Mouse (Mus musculus) liver, embryonic 13.5 days (tissue): ENCODE measurements around the gene Stard9. TPM values are rescaled to one million over a fixed set of nuclear protein-coding genes. Genes with fewer than 3 reads are reported as not detected.
A peak's percentile ranks its signal among the peaks of the same experiment; 100 is the strongest.
"Not testable (repeated sequence)": the region's sequence is repeated elsewhere in the genome, so short reads cannot be mapped to it uniquely, and the experiment has no call there.

Experiments used
- ATAC-seq: fragments of 200-750 bp; cut with Nextera tagmentation; 2 replicates; pipeline ENCODE4 v1.8.0; 2017; ENCODE audit warnings: low read depth, mild to moderate bottlenecking, moderate number of reproducible peaks, moderate library complexity
- DNase-seq: peaks from one replicate; pipeline ENCODE4 v3.0.0; 2022
- H3K27ac ChIP-seq: fragments of 300-500 bp; sonication (generic); 2 replicates; pipeline ENCODE4 v1.5.1; 2015; ENCODE audit warnings: moderate library complexity, mild to moderate bottlenecking, inconsistent platforms
- H3K27me3 ChIP-seq: fragments of 300-500 bp; sonication (generic); 2 replicates; pipeline ENCODE4 v1.6.1; 2015; ENCODE audit warnings: mild to moderate bottlenecking, inconsistent platforms
- H3K36me3 ChIP-seq: fragments of 300-500 bp; sonication (generic); 2 replicates; pipeline ENCODE4 v1.6.1; 2015; ENCODE audit warnings: mild to moderate bottlenecking, inconsistent platforms
- H3K4me1 ChIP-seq: fragments of 300-500 bp; sonication (generic); replicated peaks from 2 replicates; pipeline ENCODE4 v1.6.1; 2015; ENCODE audit warnings: inconsistent platforms
- H3K4me2 ChIP-seq: fragments of 300-500 bp; sonication (generic); 2 replicates; pipeline ENCODE4 v1.6.1; 2015; ENCODE audit warnings: inconsistent platforms, mild to moderate bottlenecking, moderate library complexity
- H3K4me3 ChIP-seq: fragments of 300-500 bp; sonication (generic); replicated peaks from 2 replicates; pipeline ENCODE4 v1.5.1; 2015; ENCODE audit warnings: mild to moderate bottlenecking, inconsistent platforms
- H3K9ac ChIP-seq: fragments of 300-500 bp; sonication (generic); 2 replicates; pipeline ENCODE4 v1.6.1; 2015; ENCODE audit warnings: mild to moderate bottlenecking, inconsistent platforms
- H3K9me3 ChIP-seq: fragments of 300-500 bp; sonication (generic); replicated peaks from 2 replicates; pipeline ENCODE4 v1.6.1; 2016; ENCODE audit warnings: inconsistent platforms
- WGBS: fragments of 180-500 bp; shearing (Covaris S2); methylation state at CpG from one replicate; pipeline ENCODE4 v1.1.7; 2015; ENCODE audit not compliant: insufficient replicate concordance; 5-methylcytosine and 5-hydroxymethylcytosine counted together
- polyA plus RNA-seq: library from polyadenylated mRNA; unstranded; fragments of >200 nt; fragmentation: Nextera tagmentation; extraction: Ambion mirVana; gene quantifications from 2 replicates; pipeline ENCODE4 v1.2.1, GENCODE M21; 2015

Stard9 gene
- polyA plus RNA-seq, 1 experiment from 2014 or later = 0.85 TPM

GRCm38 (mm10) chr2:120655905-120656304 lies 27.0 kb downstream of the Stard9 start:
- 64% methylated on average over 5 of the region's 5 CpGs for WGBS

GRCm38 (mm10) chr2:120656711-120657110 lies 27.8 kb downstream of the Stard9 start:
- Histone ChIP-seq H3K9ac (no peak overlapping the region), H3K27ac (0 out of 2 replicates have a peak overlapping the region, but pooled peaks have one; percentile 21), H3K36me3 (no peaks in the 10 kb centered on the region), H3K9me3 (no peaks in the 10 kb centered on the region), H3K4me1 (peaks cover 65% of the 10 kb centered on the region), H3K4me3 (no peak overlapping the region), H3K4me2 (no peak overlapping the region), H3K27me3 (no peaks in the 10 kb centered on the region)
- 23% methylated on average over 2 of the region's 2 CpGs for WGBS
- ATAC-seq (peak; percentile 72), DNase-seq (no peak)

More at GRCm38 (mm10) chr2:120655905-120656304, 27.0 kb downstream of the Stard9 start:
- H3K9ac ChIP-seq = no peak overlapping the region
- no peaks in the 10 kb centered on the region for H3K27me3 ChIP-seq
- H3K4me2 ChIP-seq = no peak overlapping the region
- no peaks in the 10 kb centered on the region for H3K36me3 ChIP-seq
- peaks cover 60% of the 10 kb centered on the region for H3K4me1 ChIP-seq
- ATAC-seq = no peak
- no peak overlapping the region for H3K4me3 ChIP-seq
- DNase-seq = no peak
- no peaks in the 10 kb centered on the region for H3K9me3 ChIP-seq
- no peak overlapping the region for H3K27ac ChIP-seq

- Histone ChIP-seq H3K27ac (no peak overlapping the region), H3K4me3 (no peak overlapping the region), H3K4me2 (no peak overlapping the region), H3K9me3 (no peaks in the 10 kb centered on the region), H3K4me1 (peaks cover 59% of the 10 kb centered on the region), H3K27me3 (no peaks in the 10 kb centered on the region), H3K9ac (no peak overlapping the region), H3K36me3 (no peaks in the 10 kb centered on the region)
- DNase-seq = no peak
- WGBS = 18% methylated on average over 5 of the region's 5 CpGs
- ATAC-seq = no peak
Observed at GRCm38 (mm10) chr2:120658486-120658885, 29.6 kb downstream of the Stard9 start.

- Histone ChIP-seq H3K27ac (no peak overlapping the region), H3K4me1 (peaks cover 60% of the 10 kb centered on the region), H3K9me3 (no peaks in the 10 kb centered on the region), H3K27me3 (no peaks in the 10 kb centered on the region; the same call in 1 of the 2 replicates), H3K9ac (no peak overlapping the region), H3K4me3 (no peak overlapping the region), H3K36me3 (no peaks in the 10 kb centered on the region), H3K4me2 (no peak overlapping the region)
- ATAC-seq (no peak), DNase-seq (no peak)
Observed at GRCm38 (mm10) chr2:120659318-120659717, 30.4 kb downstream of the Stard9 start.

GRCm38 (mm10) chr2:120660486-120661078 lies 31.7 kb downstream of the Stard9 start:
- peak; percentile 83 for ATAC-seq
- WGBS = 19% methylated on average over 5 of the region's 5 CpGs

GRCm38 (mm10) chr2:120662766-120663165 lies 33.8 kb downstream of the Stard9 start:
- Histone ChIP-seq H3K9ac (no peak overlapping the region), H3K4me3 (no peak overlapping the region), H3K4me2 (no peak overlapping the region), H3K36me3 (no peaks in the 10 kb centered on the region), H3K27ac (no peak overlapping the region), H3K9me3 (no peaks in the 10 kb centered on the region), H3K4me1 (peaks cover 37% of the 10 kb centered on the region), H3K27me3 (no peaks in the 10 kb centered on the region; the same call in 1 of the 2 replicates)
- DNase-seq (no peak), ATAC-seq (no peak)

More at GRCm38 (mm10) chr2:120660486-120661078, 31.7 kb downstream of the Stard9 start:
- Histone ChIP-seq H3K27me3 (no peaks in the 10 kb centered on the region; the same call in 1 of the 2 replicates), H3K9ac (no peak overlapping the region), H3K4me3 (no peak overlapping the region), H3K36me3 (no peaks in the 10 kb centered on the region), H3K9me3 (no peaks in the 10 kb centered on the region), H3K4me1 (peaks cover 57% of the 10 kb centered on the region), H3K4me2 (peak overlapping the region; percentile 10), H3K27ac (no peak overlapping the region)
- peak; percentile 36 for DNase-seq

GRCm38 (mm10) chr2:120663491-120664154 lies 34.7 kb downstream of the Stard9 start:
- Histone ChIP-seq H3K4me3 (no peak overlapping the region), H3K27me3 (no peaks in the 10 kb centered on the region; the same call in 1 of the 2 replicates), H3K9me3 (no peaks in the 10 kb centered on the region), H3K27ac (no peak overlapping the region), H3K4me2 (no peak overlapping the region), H3K4me1 (peaks cover 31% of the 10 kb centered on the region), H3K9ac (no peak overlapping the region), H3K36me3 (no peaks in the 10 kb centered on the region)
- ATAC-seq (no peak), DNase-seq (no peak)
- WGBS = 67% methylated on average over 3 of the region's 3 CpGs

- WGBS = 52% methylated on average over 2 of the region's 2 CpGs
- Histone ChIP-seq H3K4me2 (no peak overlapping the region), H3K9me3 (no peaks in the 10 kb centered on the region), H3K27me3 (no peaks in the 10 kb centered on the region; the same call in 1 of the 2 replicates), H3K9ac (no peak overlapping the region), H3K27ac (no peak overlapping the region), H3K4me3 (no peak overlapping the region), H3K36me3 (no peaks in the 10 kb centered on the region), H3K4me1 (0 out of 2 replicates have a peak, but pooled peaks cover 4% of the 10 kb centered on the region)
- no peak for DNase-seq
- ATAC-seq = no peak
Observed at GRCm38 (mm10) chr2:120667446-120667845, 38.5 kb downstream of the Stard9 start.

- no peaks in the 10 kb centered on the region for H3K9me3 ChIP-seq
- no peak overlapping the region for H3K27ac ChIP-seq
- H3K9ac ChIP-seq = no peak overlapping the region
- 52% methylated on average over 2 of the region's 2 CpGs for WGBS
- H3K4me3 ChIP-seq = no peak overlapping the region
- DNase-seq = no peak
- ATAC-seq = no peak
- H3K36me3 ChIP-seq = no peaks in the 10 kb centered on the region
- no peak overlapping the region for H3K4me2 ChIP-seq
- H3K4me1 ChIP-seq = no peaks in the 10 kb centered on the region
- H3K27me3 ChIP-seq = no peaks in the 10 kb centered on the region
Observed at GRCm38 (mm10) chr2:120670253-120670652, 41.3 kb downstream of the Stard9 start.

GRCm38 (mm10) chr2:120681151-120681550 lies 52.2 kb downstream of the Stard9 start:
- ATAC-seq, H3K4me3 ChIP-seq, DNase-seq, H3K4me1 ChIP-seq, H3K4me2 ChIP-seq, H3K36me3 ChIP-seq, H3K27me3 ChIP-seq, H3K9ac ChIP-seq, H3K9me3 ChIP-seq, H3K27ac ChIP-seq: not testable (repeated sequence)
- WGBS = 68% methylated on average over 7 of the region's 7 CpGs

- Histone ChIP-seq H3K4me2 (peak overlapping the region; percentile 36), H3K4me1 (peaks cover 41% of the 10 kb centered on the region), H3K27me3 (no peaks in the 10 kb centered on the region), H3K4me3 (no peak overlapping the region), H3K36me3 (no peaks in the 10 kb centered on the region), H3K27ac (peak overlapping the region; percentile 65), H3K9me3 (no peaks in the 10 kb centered on the region), H3K9ac (peak overlapping the region; percentile 14; the same call in 1 of the 2 replicates)
- DNase-seq = peak; percentile 35
- peak; percentile 93 for ATAC-seq
- WGBS = 23% methylated on average over 5 of the region's 5 CpGs
Observed at GRCm38 (mm10) chr2:120697767-120698166, 68.8 kb downstream of the Stard9 start.
